Mouse (Mus musculus) liver, embryonic 12.5 days (tissue): ENCODE data around the gene Pnma1. TPM values are rescaled to one million over a fixed set of nuclear protein-coding genes. Genes with fewer than 3 reads are reported as not detected.

Source experiments
- ATAC-seq: fragments of 200-750 bp; cut with Nextera tagmentation; 2 replicates; pipeline ENCODE4 v1.8.0; 2017; ENCODE audit warnings: moderate number of reproducible peaks, mild to moderate bottlenecking, moderate library complexity
- H3K27ac ChIP-seq: fragments of 300-500 bp; sonication (generic); 2 replicates; pipeline ENCODE4 v1.5.1; 2016; ENCODE audit warnings: mild to moderate bottlenecking
- H3K27me3 ChIP-seq: fragments of 300-500 bp; sonication (generic); replicated peaks from 2 replicates; pipeline ENCODE4 v1.6.1; 2016; ENCODE audit warnings: mild to moderate bottlenecking, moderate library complexity
- H3K36me3 ChIP-seq: fragments of 300-500 bp; sonication (generic); 2 replicates; pipeline ENCODE4 v1.6.1; 2016; ENCODE audit warnings: mild to moderate bottlenecking, moderate library complexity
- H3K4me1 ChIP-seq: fragments of 300-500 bp; sonication (generic); 2 replicates; pipeline ENCODE4 v1.6.1; 2016
- H3K4me2 ChIP-seq: fragments of 300-500 bp; sonication (generic); 2 replicates; pipeline ENCODE4 v1.6.1; 2016; ENCODE audit warnings: mild to moderate bottlenecking, moderate library complexity
- H3K4me3 ChIP-seq: fragments of 300-500 bp; sonication (generic); 2 replicates; pipeline ENCODE4 v1.5.1; 2016; ENCODE audit warnings: mild to moderate bottlenecking, moderate library complexity
- H3K9ac ChIP-seq: fragments of 300-500 bp; sonication (generic); 2 replicates; pipeline ENCODE4 v1.6.1; 2016; ENCODE audit warnings: mild to moderate bottlenecking, moderate library complexity
- H3K9me3 ChIP-seq: fragments of 300-500 bp; sonication (generic); replicated peaks from 2 replicates; pipeline ENCODE4 v1.6.1; 2016; ENCODE audit warnings: mild to moderate bottlenecking, moderate library complexity
- WGBS: fragments of 180-500 bp; shearing (Covaris S2); methylation state at CpG from one replicate; pipeline ENCODE4 v1.1.7; 2016; ENCODE audit not compliant: insufficient replicate concordance; 5-methylcytosine and 5-hydroxymethylcytosine counted together
- polyA plus RNA-seq: library from polyadenylated mRNA; unstranded; fragments of >200 nt; fragmentation: Nextera tagmentation; extraction: Ambion mirVana; gene quantifications from 2 replicates; pipeline ENCODE4 v1.2.1, GENCODE M21; 2016

Pnma1 gene
- polyA plus RNA-seq, 1 experiment from 2014 or later = 0.20 TPM

GRCm38 (mm10) chr12:84150976-84151375 is 2.7 kb upstream of the Pnma1 start:
- Histone ChIP-seq H3K27me3 (no peaks in the 10 kb centered on the region), H3K4me2 (peak overlapping the region; percentile 65), H3K27ac (peak overlapping the region; percentile 94), H3K4me3 (peak overlapping the region; percentile 58), H3K9me3 (no peaks in the 10 kb centered on the region), H3K36me3 (peaks cover 62% of the 10 kb centered on the region), H3K9ac (peak overlapping the region; percentile 73), H3K4me1 (peaks cover 84% of the 10 kb centered on the region)
- peak; percentile 88 for ATAC-seq
- WGBS = 10% methylated on average over 6 of the region's 6 CpGs

DNA sequence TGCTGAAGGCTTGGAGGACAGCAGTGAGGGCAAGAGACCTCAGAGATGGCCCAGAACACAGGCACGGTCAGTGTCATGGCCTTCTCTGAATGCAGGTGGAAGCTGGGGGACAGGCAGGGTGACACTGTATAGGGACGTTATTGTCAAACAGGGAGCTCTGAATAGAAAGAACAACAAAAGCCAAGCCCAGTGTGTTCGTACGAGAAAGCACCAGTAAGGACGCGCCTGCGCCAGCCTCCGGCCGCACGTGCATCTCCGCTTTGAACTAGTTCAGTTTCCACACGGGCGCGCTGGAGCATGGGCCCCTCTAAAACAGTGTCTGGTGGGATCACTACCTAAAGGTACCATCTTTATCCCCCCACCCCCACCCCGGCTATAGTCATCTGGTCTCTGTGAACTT is 1.7 kb upstream of the Pnma1 start:
- Histone ChIP-seq H3K36me3 (peaks cover 52% of the 10 kb centered on the region), H3K27me3 (no peaks in the 10 kb centered on the region), H3K9ac (peak overlapping the region; percentile 49), H3K27ac (peak overlapping the region; percentile 94), H3K4me3 (no peak overlapping the region), H3K9me3 (no peaks in the 10 kb centered on the region), H3K4me1 (peaks cover 82% of the 10 kb centered on the region), H3K4me2 (peak overlapping the region; percentile 65)
- ATAC-seq = no peak
- WGBS = 92% methylated on average over 15 of the region's 15 CpGs

- peak overlapping the region; percentile 41; the same call in 1 of the 2 replicates for H3K27ac ChIP-seq
- ATAC-seq = no peak
- peak overlapping the region; percentile 90 for H3K4me2 ChIP-seq
- WGBS = 21% methylated on average over 10 of the region's 10 CpGs
- peaks cover 39% of the 10 kb centered on the region for H3K36me3 ChIP-seq
- H3K4me1 ChIP-seq = peaks cover 68% of the 10 kb centered on the region
- H3K4me3 ChIP-seq = peak overlapping the region; percentile 62
- no peaks in the 10 kb centered on the region for H3K27me3 ChIP-seq
- H3K9ac ChIP-seq = peak overlapping the region; percentile 66; the same call in 1 of the 2 replicates
- no peaks in the 10 kb centered on the region for H3K9me3 ChIP-seq
Measured at GRCm38 (mm10) chr12:84148622-84149012, 328 bp upstream of the Pnma1 start.

GRCm38 (mm10) chr12:84142281-84143050 is 5.8 kb downstream of the Pnma1 start:
- ATAC-seq = no peak
- Histone ChIP-seq H3K9ac (no peak overlapping the region), H3K4me2 (no peak overlapping the region), H3K36me3 (no peaks in the 10 kb centered on the region), H3K9me3 (no peaks in the 10 kb centered on the region), H3K4me3 (no peak overlapping the region), H3K27ac (no peak overlapping the region), H3K4me1 (peaks cover 9% of the 10 kb centered on the region), H3K27me3 (no peaks in the 10 kb centered on the region)
- 68% methylated on average over 14 of the region's 14 CpGs for WGBS

GRCm38 (mm10) chr12:84141271-84141670 is 7.0 kb downstream of the Pnma1 start:
- no peak for ATAC-seq
- H3K9me3 ChIP-seq = no peaks in the 10 kb centered on the region
- H3K9ac ChIP-seq = no peak overlapping the region
- H3K4me3 ChIP-seq = no peak overlapping the region
- no peaks in the 10 kb centered on the region for H3K27me3 ChIP-seq
- H3K4me1 ChIP-seq = no peaks in the 10 kb centered on the region
- H3K27ac ChIP-seq = no peak overlapping the region
- H3K36me3 ChIP-seq = no peaks in the 10 kb centered on the region
- H3K4me2 ChIP-seq = no peak overlapping the region
- WGBS = 79% methylated on average over 4 of the region's 4 CpGs

DNA sequence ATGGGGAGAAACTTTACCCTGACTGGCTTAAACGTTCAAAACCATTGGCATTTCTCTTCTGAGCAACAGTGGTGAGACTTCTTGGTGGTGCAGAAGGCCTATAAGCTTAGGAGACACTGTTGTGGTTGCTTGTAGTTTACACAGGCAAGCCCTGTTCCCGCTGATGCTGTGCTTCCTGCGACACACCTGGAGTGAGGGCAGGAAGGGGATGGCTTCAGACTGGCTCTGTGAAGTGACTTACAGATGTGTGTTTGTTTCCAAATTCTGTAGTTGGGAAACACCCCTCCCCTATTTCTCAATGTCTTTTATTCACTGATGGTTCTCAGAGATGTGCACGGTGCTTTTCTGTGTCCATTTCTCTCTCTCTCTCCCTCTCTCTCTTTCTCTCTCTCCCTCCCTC is 8.2 kb downstream of the Pnma1 start:
- Histone ChIP-seq H3K9me3 (no peaks in the 10 kb centered on the region), H3K36me3 (no peaks in the 10 kb centered on the region), H3K9ac (no peak overlapping the region), H3K4me2 (no peak overlapping the region), H3K27ac (no peak overlapping the region), H3K4me3 (no peak overlapping the region), H3K4me1 (no peaks in the 10 kb centered on the region), H3K27me3 (no peaks in the 10 kb centered on the region)
- no peak for ATAC-seq
- 55% methylated on average over 4 of the region's 4 CpGs for WGBS

- Histone ChIP-seq H3K27me3 (no peaks in the 10 kb centered on the region), H3K9me3 (no peaks in the 10 kb centered on the region), H3K4me2 (no peak overlapping the region), H3K4me3 (no peak overlapping the region), H3K36me3 (no peaks in the 10 kb centered on the region), H3K9ac (no peak overlapping the region), H3K4me1 (no peaks in the 10 kb centered on the region), H3K27ac (no peak overlapping the region)
- no peak for ATAC-seq
- 86% methylated on average over 7 of the region's 7 CpGs for WGBS
Measured at GRCm38 (mm10) chr12:84137131-84137530, 11.2 kb downstream of the Pnma1 start.

DNA sequence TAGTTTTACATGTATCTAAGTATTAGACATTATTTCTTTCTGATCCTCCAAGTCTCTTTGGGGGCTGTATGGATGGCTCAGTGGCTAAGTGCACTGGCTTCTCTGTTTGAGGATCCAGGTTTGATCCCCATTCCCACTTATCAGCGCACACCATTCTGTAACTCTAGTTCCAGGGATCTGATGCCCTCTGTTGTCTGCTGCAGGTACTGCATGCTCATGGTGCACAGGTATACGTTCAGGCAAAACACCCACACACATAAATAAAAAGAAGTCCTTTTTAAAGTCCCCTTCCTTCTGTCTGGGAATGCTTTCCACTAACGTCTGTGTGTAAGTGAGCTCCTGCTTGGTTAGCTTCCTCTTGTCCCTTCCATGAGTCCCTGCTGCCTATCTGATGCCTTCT is 16.0 kb downstream of the Pnma1 start:
- no peak overlapping the region for H3K4me2 ChIP-seq
- no peak overlapping the region for H3K9ac ChIP-seq
- H3K27me3 ChIP-seq = no peaks in the 10 kb centered on the region
- ATAC-seq = no peak
- no peaks in the 10 kb centered on the region for H3K9me3 ChIP-seq
- H3K36me3 ChIP-seq = no peaks in the 10 kb centered on the region
- no peak overlapping the region for H3K27ac ChIP-seq
- WGBS = 57% methylated on average over 3 of the region's 3 CpGs
- no peak overlapping the region for H3K4me3 ChIP-seq
- 0 out of 2 replicates have a peak, but pooled peaks cover 3% of the 10 kb centered on the region for H3K4me1 ChIP-seq

DNA sequence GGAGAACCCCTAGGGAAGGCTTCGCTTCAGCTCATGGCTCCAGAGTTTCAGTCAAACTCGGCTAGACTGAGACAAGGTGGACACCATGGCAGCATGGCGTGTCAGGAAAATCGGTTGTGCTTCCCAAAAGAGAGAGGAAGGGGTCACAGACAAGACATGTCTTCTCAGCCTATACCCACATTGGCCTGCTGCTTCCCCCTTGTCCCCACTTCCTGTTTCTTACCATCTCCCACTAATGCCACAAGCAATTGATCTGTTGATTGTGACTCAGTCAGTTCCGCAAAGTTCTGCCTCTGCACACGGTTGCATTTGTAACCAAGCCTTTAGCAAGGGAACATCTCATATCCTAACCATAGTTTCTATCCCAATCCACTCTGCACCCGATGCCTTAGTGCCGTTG is 18.4 kb downstream of the Pnma1 start:
- Histone ChIP-seq H3K36me3 (no peaks in the 10 kb centered on the region), H3K27me3 (no peaks in the 10 kb centered on the region), H3K4me2 (no peak overlapping the region), H3K4me1 (0 out of 2 replicates have a peak, but pooled peaks cover 3% of the 10 kb centered on the region), H3K27ac (no peak overlapping the region), H3K4me3 (no peak overlapping the region), H3K9me3 (no peaks in the 10 kb centered on the region), H3K9ac (no peak overlapping the region)
- 51% methylated on average over 8 of the region's 8 CpGs for WGBS
- no peak for ATAC-seq

DNA sequence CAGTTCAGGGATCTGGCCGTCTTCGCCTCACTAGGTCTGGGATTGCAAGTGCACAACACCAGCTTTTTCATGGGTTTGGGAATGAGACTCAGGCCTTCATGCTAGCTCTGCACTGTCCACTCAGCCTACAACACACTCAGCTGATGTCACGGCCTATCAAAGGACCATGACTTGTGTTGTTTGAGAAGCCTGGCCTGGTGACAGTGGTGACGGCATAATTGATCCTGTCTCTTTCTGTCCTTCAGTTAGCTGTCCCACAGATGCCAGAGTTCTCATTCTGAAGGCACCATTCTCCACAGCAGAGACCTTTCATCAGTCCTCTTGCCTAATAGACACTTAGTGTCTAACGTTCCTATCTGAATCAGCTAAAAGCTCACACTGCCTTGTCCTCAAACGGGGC is 19.7 kb downstream of the Pnma1 start:
- Histone ChIP-seq H3K4me3 (no peak overlapping the region), H3K4me1 (0 out of 2 replicates have a peak, but pooled peaks cover 3% of the 10 kb centered on the region), H3K27ac (no peak overlapping the region), H3K27me3 (no peaks in the 10 kb centered on the region), H3K9ac (no peak overlapping the region), H3K4me2 (no peak overlapping the region), H3K9me3 (no peaks in the 10 kb centered on the region), H3K36me3 (no peaks in the 10 kb centered on the region)
- 69% methylated on average over 6 of the region's 6 CpGs for WGBS
- no peak for ATAC-seq

GRCm38 (mm10) chr12:84126899-84127298 is 21.4 kb downstream of the Pnma1 start:
- H3K9me3 ChIP-seq = no peaks in the 10 kb centered on the region
- H3K4me3 ChIP-seq = no peak overlapping the region
- H3K9ac ChIP-seq = no peak overlapping the region
- no peaks in the 10 kb centered on the region for H3K36me3 ChIP-seq
- no peak overlapping the region for H3K27ac ChIP-seq
- WGBS = 73% methylated on average over 2 of the region's 2 CpGs
- no peaks in the 10 kb centered on the region for H3K27me3 ChIP-seq
- H3K4me2 ChIP-seq = no peak overlapping the region
- H3K4me1 ChIP-seq = 0 out of 2 replicates have a peak, but pooled peaks cover 3% of the 10 kb centered on the region
- ATAC-seq = no peak

GRCm38 (mm10) chr12:84125892-84126291 is 22.4 kb downstream of the Pnma1 start:
- no peaks in the 10 kb centered on the region for H3K36me3 ChIP-seq
- no peaks in the 10 kb centered on the region for H3K27me3 ChIP-seq
- H3K9me3 ChIP-seq = no peaks in the 10 kb centered on the region
- no peak overlapping the region for H3K9ac ChIP-seq
- 0 out of 2 replicates have a peak, but pooled peaks cover 3% of the 10 kb centered on the region for H3K4me1 ChIP-seq
- no peak overlapping the region for H3K4me3 ChIP-seq
- 85% methylated on average over 12 of the region's 12 CpGs for WGBS
- ATAC-seq = no peak
- H3K4me2 ChIP-seq = no peak overlapping the region
- H3K27ac ChIP-seq = no peak overlapping the region
